Mouse (Mus musculus) myocyte (in vitro differentiated cells): Measurements from ENCODE around the gene Lbr. TPM values are rescaled to one million over a fixed set of nuclear protein-coding genes. Genes with fewer than 3 reads are reported as not detected.

Experiments used
- H3K27me3 ChIP-seq: one replicate; pipeline ENCODE4 v1.6.1; 2011; ENCODE audit not compliant: control insufficient read depth, insufficient read depth, insufficient read length
- H3K36me3 ChIP-seq: one replicate; pipeline ENCODE4 v1.6.1; 2011; ENCODE audit not compliant: control insufficient read depth, insufficient read depth
- H3K4me2 ChIP-seq: one replicate; pipeline ENCODE4 v1.6.1; 2011; ENCODE audit warnings: low read depth, control low read depth
- H3K4me3 ChIP-seq: one replicate; pipeline ENCODE4 v1.5.1; 2011; ENCODE audit warnings: mild to moderate bottlenecking, control low read depth, moderate library complexity
- H3K79me2 ChIP-seq: one replicate; pipeline ENCODE4 v1.6.1; 2011; ENCODE audit not compliant: control insufficient read depth, insufficient read depth
- H3ac ChIP-seq: one replicate; pipeline ENCODE4 v1.6.1; 2011; ENCODE audit not compliant: control insufficient read depth, insufficient read length
- CEBPB ChIP-seq: IDR thresholded peaks from 2 replicates; pipeline ENCODE4 v1.6.1; 2011; ENCODE audit warnings: mild to moderate bottlenecking, moderate library complexity; ENCODE audit not compliant: poor library complexity, insufficient read depth, severe bottlenecking
- E2F4 ChIP-seq: IDR thresholded peaks from one replicate; pipeline ENCODE4 v1.6.1; 2011; ENCODE audit warnings: mild to moderate bottlenecking, control low read depth, moderate library complexity; ENCODE audit not compliant: insufficient read depth
- MAX ChIP-seq: IDR thresholded peaks from one replicate; pipeline ENCODE4 v1.6.1; 2011; ENCODE audit warnings: low read depth, mild to moderate bottlenecking, control low read depth
- MYOD1 ChIP-seq, 3 experiments: IDR thresholded peaks; one replicate each; pipeline ENCODE4 v1.6.1; 2011; ENCODE audit warnings: control low read depth in 2 of 3, low read depth in 2 of 3, mild to moderate bottlenecking in 2 of 3, moderate library complexity in 1 of 3; ENCODE audit not compliant: insufficient read length in 2 of 3, control insufficient read depth in 1 of 3
- MYOG ChIP-seq, 3 experiments: IDR thresholded peaks; one replicate each; pipeline ENCODE4 v1.6.1; 2011; ENCODE audit warnings: control low read depth in 2 of 3, low read depth in 2 of 3, mild to moderate bottlenecking in 2 of 3; ENCODE audit not compliant: insufficient read length in 2 of 3, control insufficient read depth in 1 of 3, insufficient read depth in 1 of 3
- POLR2A ChIP-seq: IDR thresholded peaks from one replicate; pipeline ENCODE4 v1.6.1; 2011; ENCODE audit warnings: low read depth, mild to moderate bottlenecking, control low read depth, moderate library complexity; ENCODE audit not compliant: insufficient read length
- POLR2AphosphoS2 ChIP-seq: IDR thresholded peaks from one replicate; pipeline ENCODE4 v1.6.1; 2011; ENCODE audit warnings: low read depth, control low read depth; ENCODE audit not compliant: insufficient read length
- REST ChIP-seq: IDR thresholded peaks from one replicate; pipeline ENCODE4 v1.6.1; 2011; ENCODE audit warnings: mild to moderate bottlenecking, control low read depth, moderate library complexity; ENCODE audit not compliant: insufficient read depth, insufficient read length
- SRF ChIP-seq: IDR thresholded peaks from one replicate; pipeline ENCODE4 v1.6.1; 2011; ENCODE audit warnings: low read depth; ENCODE audit not compliant: control insufficient read depth, insufficient read length
- TCF12 ChIP-seq: IDR thresholded peaks from one replicate; pipeline ENCODE4 v1.6.1; 2011; ENCODE audit warnings: mild to moderate bottlenecking, control low read depth; ENCODE audit not compliant: poor library complexity, insufficient read depth, severe bottlenecking
- TCF3 ChIP-seq: IDR thresholded peaks from one replicate; pipeline ENCODE4 v1.6.1; 2011; ENCODE audit warnings: low read depth, control low read depth; ENCODE audit not compliant: insufficient read length
- USF1 ChIP-seq: IDR thresholded peaks from one replicate; pipeline ENCODE4 v1.6.1; 2011; ENCODE audit warnings: low read depth, mild to moderate bottlenecking, control low read depth, moderate library complexity
- polyA plus RNA-seq: library from polyadenylated mRNA; unstranded; fragments of >200 nt; fragmentation: generic; extraction: Trizol; gene quantifications from one replicate; pipeline ENCODE4 v1.2.1, GENCODE M21; 2012; ENCODE audit warnings: missing spikeins

Lbr gene
- polyA plus RNA-seq, 1 experiment, result 15.1 TPM

- Histone ChIP-seq H3ac (no peak overlapping the region), H3K79me2 (no peaks in the 10 kb centered on the region), H3K36me3 (no peaks in the 10 kb centered on the region), H3K27me3 (peaks cover 6% of the 10 kb centered on the region), H3K4me2 (no peak overlapping the region), H3K4me3 (no peak overlapping the region)
- TF ChIP-seq REST, result no peak
- no peak for TF ChIP-seq MYOG (IDR thresholded peaks at IDR 0.05; ENCODE audit: control insufficient read depth in 1 of 3, insufficient read depth in 1 of 3, insufficient read length in 2 of 3, low read depth in 2 of 3)
- no peak for TF ChIP-seq TCF3
- TF ChIP-seq POLR2AphosphoS2, result no peak
- TF ChIP-seq MYOD1 (IDR thresholded peaks at IDR 0.05; ENCODE audit: control insufficient read depth in 1 of 3, insufficient read length in 2 of 3, low read depth in 2 of 3), result no peak
- no peak for TF ChIP-seq TCF12
- no peak for TF ChIP-seq E2F4
- TF ChIP-seq USF1, result no peak
- TF ChIP-seq CEBPB, result no peak
- TF ChIP-seq SRF, result no peak
- TF ChIP-seq MAX, result no peak
- TF ChIP-seq POLR2A, result no peak
Measured at GRCm38 (mm10) chr1:181878436-181878835, 35.6 kb upstream of the Lbr start.

GRCm38 (mm10) chr1:181877088-181877487 is 34.2 kb upstream of the Lbr start:
- H3K36me3 ChIP-seq, result no peaks in the 10 kb centered on the region
- peaks cover 6% of the 10 kb centered on the region for H3K27me3 ChIP-seq
- H3K4me3 ChIP-seq, result no peak overlapping the region
- no peak overlapping the region for H3ac ChIP-seq
- no peak for TF ChIP-seq CEBPB
- peak in 1 of 3 experiments; percentile 12 for TF ChIP-seq MYOD1 (IDR thresholded peaks at IDR 0.05; ENCODE audit: control insufficient read depth in 1 of 3, insufficient read length in 2 of 3, low read depth in 2 of 3)
- peak in 1 of 3 experiments; percentile 49 for TF ChIP-seq MYOG (IDR thresholded peaks at IDR 0.05; ENCODE audit: control insufficient read depth in 1 of 3, insufficient read depth in 1 of 3, insufficient read length in 2 of 3, low read depth in 2 of 3)
- no peak for TF ChIP-seq MAX
- H3K79me2 ChIP-seq, result no peaks in the 10 kb centered on the region
- no peak overlapping the region for H3K4me2 ChIP-seq

- Histone ChIP-seq H3K4me2 (no peak overlapping the region), H3K4me3 (no peak overlapping the region), H3K79me2 (no peaks in the 10 kb centered on the region), H3ac (no peak overlapping the region), H3K36me3 (no peaks in the 10 kb centered on the region), H3K27me3 (peaks cover 6% of the 10 kb centered on the region)
- TF ChIP-seq POLR2AphosphoS2 (no peak), MYOG (IDR thresholded peaks at IDR 0.05; ENCODE audit: control insufficient read depth in 1 of 3, insufficient read depth in 1 of 3, insufficient read length in 2 of 3, low read depth in 2 of 3) (no peak), SRF (no peak), MYOD1 (IDR thresholded peaks at IDR 0.05; ENCODE audit: control insufficient read depth in 1 of 3, insufficient read length in 2 of 3, low read depth in 2 of 3) (no peak), TCF12 (no peak), MAX (no peak), CEBPB (no peak), USF1 (no peak), REST (no peak), POLR2A (no peak), TCF3 (no peak), E2F4 (no peak)
Measured at GRCm38 (mm10) chr1:181876656-181877055, 33.8 kb upstream of the Lbr start.

GRCm38 (mm10) chr1:181873086-181873920 is 30.5 kb upstream of the Lbr start:
- Histone ChIP-seq H3K4me3 (no peak overlapping the region), H3K36me3 (no peaks in the 10 kb centered on the region), H3K27me3 (peaks cover 3% of the 10 kb centered on the region), H3K79me2 (no peaks in the 10 kb centered on the region), H3K4me2 (no peak overlapping the region), H3ac (no peak overlapping the region)
- TF ChIP-seq SRF (no peak), MYOG (IDR thresholded peaks at IDR 0.05; ENCODE audit: control insufficient read depth in 1 of 3, insufficient read depth in 1 of 3, insufficient read length in 2 of 3, low read depth in 2 of 3) (no peak), MAX (no peak), USF1 (no peak), REST (no peak), MYOD1 (IDR thresholded peaks at IDR 0.05; ENCODE audit: control insufficient read depth in 1 of 3, insufficient read length in 2 of 3, low read depth in 2 of 3) (no peak), CEBPB (no peak), TCF12 (no peak)

GRCm38 (mm10) chr1:181872639-181873038 is 29.8 kb upstream of the Lbr start:
- no peak overlapping the region for H3K4me3 ChIP-seq
- H3K27me3 ChIP-seq, result no peaks in the 10 kb centered on the region
- no peaks in the 10 kb centered on the region for H3K36me3 ChIP-seq
- no peak overlapping the region for H3ac ChIP-seq
- TF ChIP-seq TCF3 (no peak), POLR2A (no peak), REST (no peak), TCF12 (no peak), MYOD1 (IDR thresholded peaks at IDR 0.05; ENCODE audit: control insufficient read depth in 1 of 3, insufficient read length in 2 of 3, low read depth in 2 of 3) (no peak), POLR2AphosphoS2 (no peak), E2F4 (no peak), MAX (no peak), MYOG (IDR thresholded peaks at IDR 0.05; ENCODE audit: control insufficient read depth in 1 of 3, insufficient read depth in 1 of 3, insufficient read length in 2 of 3, low read depth in 2 of 3) (no peak), USF1 (no peak), SRF (no peak), CEBPB (no peak)
- no peak overlapping the region for H3K4me2 ChIP-seq
- H3K79me2 ChIP-seq, result no peaks in the 10 kb centered on the region
